Mouse (Mus musculus): ENCODE results near the gene Polrmt.

The Polrmt gene

DNA sequence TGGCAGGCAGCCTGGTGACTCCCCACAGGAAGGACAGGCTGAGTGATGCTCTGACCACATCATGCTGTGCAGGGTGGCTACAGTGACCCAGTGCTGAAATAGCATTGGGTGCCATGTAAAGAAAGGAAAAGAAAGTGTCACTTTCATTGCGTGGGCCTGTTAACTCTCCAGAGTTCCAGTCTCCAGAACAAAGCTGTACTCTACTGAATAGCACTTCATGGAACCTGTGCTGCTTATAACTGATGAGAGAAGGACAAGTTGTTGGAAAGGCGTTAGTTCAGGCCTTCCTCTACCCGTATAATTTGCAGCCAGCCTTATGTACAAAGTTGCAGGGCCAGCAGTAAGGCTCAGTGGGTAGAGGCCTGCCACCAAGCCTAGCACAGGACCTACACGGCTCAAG is 57.7 kb downstream of the Polrmt start, which contains the start of gene Gzmm:
Gene Gzmm (plus strand): TSS at position 301 of the 400 bp plus-strand sequence.
- no peak for DNase-seq (ENCODE audit: low read depth)

DNA sequence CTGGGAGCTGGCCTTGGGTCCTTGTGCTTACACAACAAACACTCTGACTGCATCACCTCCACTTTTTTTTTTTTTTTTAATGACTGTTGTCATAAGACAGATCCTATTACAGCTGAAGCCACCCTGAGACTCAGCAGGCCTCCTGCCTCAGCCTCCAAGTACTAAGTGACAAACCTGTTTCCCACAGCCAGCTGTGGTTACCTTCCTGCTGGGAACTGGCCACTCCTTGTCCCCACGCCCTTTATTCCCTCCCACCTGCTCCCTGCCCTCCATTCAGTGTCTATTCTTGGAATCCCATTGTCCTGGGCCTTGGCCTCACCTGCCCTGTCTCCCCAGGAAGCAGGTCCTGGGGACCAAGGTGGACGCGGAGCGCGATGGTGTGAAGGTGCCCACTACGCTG is 58.9 kb downstream of the Polrmt start:
- DNase-seq (ENCODE audit: low read depth) = no peak

DNA sequence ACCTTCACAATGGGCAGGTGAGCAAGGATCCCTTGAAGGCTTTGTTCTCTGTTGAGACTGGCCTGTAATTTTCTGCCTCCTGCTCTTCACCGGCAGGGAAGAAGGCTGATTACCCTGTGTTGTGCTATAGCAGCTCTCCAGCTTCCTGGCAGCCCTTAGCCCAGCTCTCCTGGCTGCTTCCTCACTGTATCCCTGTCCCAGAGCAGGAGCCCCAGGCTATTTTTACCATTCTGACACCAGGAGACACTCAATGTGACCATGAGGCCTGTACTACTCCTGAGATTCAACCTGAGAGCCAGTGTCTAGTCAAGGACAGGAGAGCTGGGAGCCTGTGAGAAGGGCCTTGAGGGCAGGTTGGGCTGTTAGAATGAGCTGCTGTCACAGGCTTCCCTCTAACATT is 59.7 kb downstream of the Polrmt start:
- no peak for DNase-seq (ENCODE audit: low read depth)

DNA sequence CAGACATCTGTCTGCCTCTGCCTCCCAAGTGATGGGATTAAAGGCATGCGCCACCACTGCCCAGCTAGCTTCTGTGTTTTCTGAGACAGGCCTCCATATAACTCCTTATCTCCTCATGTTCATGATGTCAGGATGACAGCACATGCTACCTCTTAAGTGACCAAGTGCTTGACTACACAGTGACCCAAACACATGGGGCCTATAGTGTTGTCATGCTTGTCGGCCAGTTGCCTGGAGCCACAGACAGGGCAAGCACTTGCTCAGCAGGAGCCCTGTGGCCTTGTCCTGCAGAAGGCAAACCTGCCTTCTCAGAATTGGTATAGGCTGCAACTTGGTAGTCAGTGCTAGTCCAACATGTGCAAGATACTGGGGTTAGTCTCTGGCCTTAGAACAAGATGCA is 60.2 kb downstream of the Polrmt start:
- no peak for DNase-seq (ENCODE audit: low read depth)
